Mouse (Mus musculus) CD4-positive, CD25-positive, alpha-beta regulatory T cell, adult 2 months (primary cell): ENCODE results near the gene Cmtr2.
A peak's percentile ranks its signal among the peaks of the same experiment; 100 is the strongest.

Experiments used
- DNase-seq: peaks from one replicate; pipeline ENCODE4 v3.0.0-alpha.2; 2012; ENCODE audit warnings: low read depth, low spot score

Gene Cmtr2

GRCm38 (mm10) chr8:110253986-110254385 is 38.5 kb downstream of the Cmtr2 start:
- no peak for DNase-seq

GRCm38 (mm10) chr8:110265796-110266305 is 50.4 kb downstream of the Cmtr2 start:
- DNase-seq: no peak

GRCm38 (mm10) chr8:110266741-110267140 is 51.3 kb downstream of the Cmtr2 start, which contains the start of gene Hydin:
Gene Hydin (plus strand): TSS chr8:110266977.
- DNase-seq: peak; percentile 4

- no peak for DNase-seq
Observed at GRCm38 (mm10) chr8:110267268-110267667, 51.8 kb downstream of the Cmtr2 start.

- no peak for DNase-seq
Observed at GRCm38 (mm10) chr8:110270659-110271058, 55.2 kb downstream of the Cmtr2 start.

- DNase-seq: no peak
Observed at GRCm38 (mm10) chr8:110273394-110273793, 57.9 kb downstream of the Cmtr2 start.
